Mouse (Mus musculus) megakaryocyte-erythroid progenitor cell, adult 5-6 weeks (primary cell): ENCODE data around the gene Tatdn2. TPM values are rescaled to one million over a fixed set of nuclear protein-coding genes. Genes with fewer than 3 reads are reported as not detected.

ENCODE experiments used
- ATAC-seq: replicated peaks from 2 replicates; pipeline ENCODE4 v1.8.0; 2016; ENCODE audit warnings: mild to moderate bottlenecking, inconsistent platforms; ENCODE audit not compliant: severe bottlenecking, poor library complexity, low FRiP score, low TSS enrichment
- total RNA-seq, 2 experiments: library from RNA; stranded (forward) in 1 of 2; stranded (reverse) in 1 of 2; fragments of 200-1000, 215-1000 nt in 1 of 2; fragments of >200 nt in 1 of 2; fragmentation: Nextera tagmentation in 1 of 2; gene quantifications; 2 replicates each; pipeline ENCODE4 v1.2.3; 2014 to 2017

The Tatdn2 gene
- total RNA-seq, 2 experiments from 2014 or later = 48.5 to 152 TPM

- no peak for ATAC-seq
Measured at GRCm38 (mm10) chr6:113749119-113749685, 52.4 kb downstream of the Tatdn2 start.

Other genes with a start within 250 kb of the Tatdn2 start
- 0.45 TPM in 1 of 2 replicates, not detected in the other for gene Il17re, start 238.6 kb upstream of the Tatdn2 start, total RNA-seq (2014; fragmentation: Nextera tagmentation)
- gene Il17re, start 238.6 kb upstream of the Tatdn2 start, total RNA-seq (2017) = not detected in 2 replicates
- gene Il17rc, start 225.6 kb upstream of the Tatdn2 start, total RNA-seq (2014; fragmentation: Nextera tagmentation) = not detected in 2 replicates
- gene Il17rc, start 225.6 kb upstream of the Tatdn2 start, total RNA-seq (2017) = not detected in 2 replicates
- 8.0 and 8.8 TPM in 2 replicates for gene Creld1, start 213.8 kb upstream of the Tatdn2 start, total RNA-seq (2014; fragmentation: Nextera tagmentation)
- gene Creld1, start 213.8 kb upstream of the Tatdn2 start, total RNA-seq (2017) = 1.6 and 6.1 TPM in 2 replicates
- gene Prrt3, start 195.1 kb upstream of the Tatdn2 start, total RNA-seq (2014; fragmentation: Nextera tagmentation) = 0.37 TPM in 1 of 2 replicates, not detected in the other
- gene Prrt3, start 195.1 kb upstream of the Tatdn2 start, total RNA-seq (2017) = not detected in 2 replicates
- 49.4 and 61.7 TPM in 2 replicates for gene Emc3, start 165.4 kb upstream of the Tatdn2 start, total RNA-seq (2014; fragmentation: Nextera tagmentation)
- 28.3 and 43.9 TPM in 2 replicates for gene Emc3, start 165.4 kb upstream of the Tatdn2 start, total RNA-seq (2017)
- 35.7 and 47.0 TPM in 2 replicates for gene Fancd2, start 165.4 kb upstream of the Tatdn2 start, total RNA-seq (2014; fragmentation: Nextera tagmentation)
- gene Fancd2, start 165.4 kb upstream of the Tatdn2 start, total RNA-seq (2017) = 31.3 and 43.7 TPM in 2 replicates
- gene Fancd2os, start 96.3 kb upstream of the Tatdn2 start, total RNA-seq (2014; fragmentation: Nextera tagmentation) = 0.37 TPM in 1 of 2 replicates, not detected in the other
- gene Fancd2os, start 96.3 kb upstream of the Tatdn2 start, total RNA-seq (2017) = not detected in 2 replicates
- 136 and 142 TPM in 2 replicates for gene Brk1, start 92.3 kb upstream of the Tatdn2 start, total RNA-seq (2014; fragmentation: Nextera tagmentation)
- gene Brk1, start 92.3 kb upstream of the Tatdn2 start, total RNA-seq (2017) = 68.2 and 68.8 TPM in 2 replicates
- 12.5 and 15.2 TPM in 2 replicates for gene Vhl, start 73.1 kb upstream of the Tatdn2 start, total RNA-seq (2014; fragmentation: Nextera tagmentation)
- gene Vhl, start 73.1 kb upstream of the Tatdn2 start, total RNA-seq (2017) = 7.8 and 8.6 TPM in 2 replicates
- 18.6 and 21.6 TPM in 2 replicates for gene Irak2, start 58.6 kb upstream of the Tatdn2 start, total RNA-seq (2014; fragmentation: Nextera tagmentation)
- gene Irak2, start 58.6 kb upstream of the Tatdn2 start, total RNA-seq (2017) = 30.4 and 37.3 TPM in 2 replicates
- gene Ghrl, start 22.8 kb downstream of the Tatdn2 start, total RNA-seq (2014; fragmentation: Nextera tagmentation) = not detected in 2 replicates
- not detected in 2 replicates for gene Ghrl, start 22.8 kb downstream of the Tatdn2 start, total RNA-seq (2017)
- 130 and 140 TPM in 2 replicates for gene Sec13, start 43.7 kb downstream of the Tatdn2 start, total RNA-seq (2014; fragmentation: Nextera tagmentation)
- 87.3 and 103 TPM in 2 replicates for gene Sec13, start 43.7 kb downstream of the Tatdn2 start, total RNA-seq (2017)